Mouse (Mus musculus): ENCODE results near the gene Treml1.

DNA sequence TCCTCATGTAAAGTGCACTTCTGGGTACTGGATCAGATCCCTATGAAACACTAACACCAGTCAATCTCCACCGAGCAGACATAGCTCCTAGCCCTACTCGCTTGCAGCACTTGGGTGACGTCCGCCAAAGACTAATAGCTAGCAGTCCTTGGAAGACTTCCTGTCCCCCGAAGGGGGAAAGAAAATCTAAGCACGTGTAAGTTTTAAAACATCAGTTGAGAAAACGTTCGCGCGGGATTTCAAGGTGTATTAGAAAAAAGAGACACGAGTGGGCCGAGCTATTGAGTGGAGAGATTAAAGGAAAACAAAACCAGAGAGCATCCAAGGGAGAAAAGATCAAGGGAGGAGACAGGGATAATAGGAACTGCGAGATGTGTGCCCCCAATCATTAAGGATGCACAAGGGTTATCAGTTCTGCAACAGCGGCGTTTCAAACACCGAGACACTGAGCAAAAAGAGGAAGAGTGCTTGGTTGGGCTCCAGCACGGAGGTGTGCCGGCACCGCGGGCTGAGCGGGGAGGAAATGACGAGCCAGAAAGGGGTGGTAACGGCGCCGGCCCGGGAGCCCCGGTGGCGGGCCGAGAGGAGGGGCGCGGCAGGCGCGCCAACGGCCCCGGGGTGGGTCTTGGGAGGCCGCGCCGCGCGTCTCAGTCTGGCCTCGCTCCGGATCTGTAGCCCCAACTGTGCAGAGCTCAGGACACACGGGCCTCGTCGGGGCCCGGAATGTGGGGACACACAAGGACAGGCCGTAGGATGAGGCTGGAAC, 49.0 kb downstream of the Treml1 start:
- TF ChIP-seq CHD2 (IDR thresholded peaks at IDR 0.05; ENCODE audit: low read depth, low read length) (no peak), HCFC1 (IDR thresholded peaks at IDR 0.05; ENCODE audit: borderline replicate concordance, insufficient read depth, low read length) (no peak), MAFK (IDR thresholded peaks at IDR 0.05; ENCODE audit: insufficient read depth, low read depth, low read length) (no peak)
